Mouse (Mus musculus) intestine, embryonic 15.5 days (tissue): ENCODE results near the gene Paqr4. TPM values are rescaled to one million over a fixed set of nuclear protein-coding genes. Genes with fewer than 3 reads are reported as not detected.
A peak's percentile ranks its signal among the peaks of the same experiment; 100 is the strongest.

Experiments used
- ATAC-seq: fragments of 200-750 bp; cut with Nextera tagmentation; 2 replicates; pipeline ENCODE4 v1.8.0; 2017; ENCODE audit warnings: moderate TSS enrichment, moderate library complexity
- H3K27ac ChIP-seq: fragments of 300-500 bp; sonication (generic); 2 replicates; pipeline ENCODE4 v1.5.1; 2015; ENCODE audit warnings: mild to moderate bottlenecking, inconsistent platforms
- H3K27me3 ChIP-seq: fragments of 300-500 bp; sonication (generic); replicated peaks from 2 replicates; pipeline ENCODE4 v1.6.1; 2015; ENCODE audit warnings: inconsistent platforms
- H3K36me3 ChIP-seq: fragments of 300-500 bp; sonication (generic); 2 replicates; pipeline ENCODE4 v1.6.1; 2015; ENCODE audit warnings: inconsistent platforms
- H3K4me1 ChIP-seq: fragments of 300-500 bp; sonication (generic); replicated peaks from 2 replicates; pipeline ENCODE4 v1.6.1; 2015; ENCODE audit warnings: inconsistent platforms
- H3K4me2 ChIP-seq: fragments of 300-500 bp; sonication (generic); replicated peaks from 2 replicates; pipeline ENCODE4 v1.6.1; 2015; ENCODE audit warnings: mild to moderate bottlenecking, inconsistent platforms
- H3K4me3 ChIP-seq: fragments of 300-500 bp; sonication (generic); replicated peaks from 2 replicates; pipeline ENCODE4 v1.5.1; 2015; ENCODE audit warnings: inconsistent platforms
- H3K9ac ChIP-seq: fragments of 300-500 bp; sonication (generic); 2 replicates; pipeline ENCODE4 v1.6.1; 2015; ENCODE audit warnings: inconsistent platforms
- H3K9me3 ChIP-seq: fragments of 300-500 bp; sonication (generic); 2 replicates; pipeline ENCODE4 v1.6.1; 2016; ENCODE audit warnings: inconsistent platforms
- WGBS: fragments of 180-500 bp; shearing (Covaris S2); methylation state at CpG from one replicate; pipeline ENCODE4 v1.1.7; 2015; 5-methylcytosine and 5-hydroxymethylcytosine counted together
- polyA plus RNA-seq: library from polyadenylated mRNA; unstranded; fragments of >200 nt; fragmentation: Nextera tagmentation; extraction: Ambion mirVana; gene quantifications from 2 replicates; pipeline ENCODE4 v1.2.1, GENCODE M21; 2015

The Paqr4 gene
- polyA plus RNA-seq, 1 experiment from 2014 or later, result 21.8 TPM

GRCm38 (mm10) chr17:23771284-23772218 is 30.9 kb upstream of the Paqr4 start, which contains the start of gene Flywch1:
Gene Flywch1, minus strand, starts transcription at chr17:23771602.
- Histone ChIP-seq H3K4me2 (peak within 1 kb of the TSS; percentile 77), H3K36me3 (no peaks in the 10 kb centered on the region), H3K27me3 (no peaks in the 10 kb centered on the region), H3K4me1 (0 out of 2 replicates have a peak, but pooled peaks cover 3% of the 10 kb centered on the region), H3K27ac (peak within 1 kb of the TSS; percentile 59), H3K9ac (peak within 1 kb of the TSS; percentile 94), H3K4me3 (peak within 1 kb of the TSS; percentile 91), H3K9me3 (no peaks in the 10 kb centered on the region)
- WGBS, result 3% methylated on average over 55 of the region's 58 CpGs
- peak; percentile 98 for ATAC-seq

GRCm38 (mm10) chr17:23770896-23771283 is 30.2 kb upstream of the Paqr4 start:
- Histone ChIP-seq H3K4me3 (peak overlapping the region; percentile 91), H3K4me2 (peak overlapping the region; percentile 77), H3K36me3 (no peaks in the 10 kb centered on the region), H3K27me3 (no peaks in the 10 kb centered on the region), H3K27ac (peak overlapping the region; percentile 59), H3K9me3 (no peaks in the 10 kb centered on the region), H3K4me1 (0 out of 2 replicates have a peak, but pooled peaks cover 3% of the 10 kb centered on the region), H3K9ac (peak overlapping the region; percentile 94)
- under 1% methylated on average over 19 of the region's 19 CpGs for WGBS
- ATAC-seq, result no peak

- Histone ChIP-seq H3K27ac (no peak overlapping the region), H3K27me3 (no peaks in the 10 kb centered on the region), H3K9me3 (no peaks in the 10 kb centered on the region), H3K4me2 (peak overlapping the region; percentile 77), H3K36me3 (no peaks in the 10 kb centered on the region), H3K4me1 (0 out of 2 replicates have a peak, but pooled peaks cover 3% of the 10 kb centered on the region), H3K9ac (peak overlapping the region; percentile 94; the same call in 1 of the 2 replicates), H3K4me3 (peak overlapping the region; percentile 91)
- ATAC-seq, result no peak
- 35% methylated on average over 2 of the region's 2 CpGs for WGBS
Measured at GRCm38 (mm10) chr17:23770493-23770892, 29.8 kb upstream of the Paqr4 start.

GRCm38 (mm10) chr17:23762976-23763375 is 22.3 kb upstream of the Paqr4 start:
- Histone ChIP-seq H3K9ac (no peak overlapping the region), H3K9me3 (no peaks in the 10 kb centered on the region), H3K4me3 (no peak overlapping the region), H3K36me3 (peaks cover 17% of the 10 kb centered on the region), H3K27ac (no peak overlapping the region), H3K27me3 (no peaks in the 10 kb centered on the region), H3K4me2 (no peak overlapping the region), H3K4me1 (0 out of 2 replicates have a peak, but pooled peaks cover 4% of the 10 kb centered on the region)
- WGBS, result 94% methylated on average over 11 of the region's 11 CpGs
- ATAC-seq, result no peak

GRCm38 (mm10) chr17:23761155-23761554 is 20.5 kb upstream of the Paqr4 start:
- Histone ChIP-seq H3K4me3 (no peak overlapping the region), H3K27ac (no peak overlapping the region), H3K27me3 (no peaks in the 10 kb centered on the region), H3K9me3 (no peaks in the 10 kb centered on the region), H3K9ac (no peak overlapping the region), H3K36me3 (peaks cover 24% of the 10 kb centered on the region), H3K4me1 (0 out of 2 replicates have a peak, but pooled peaks cover 4% of the 10 kb centered on the region), H3K4me2 (no peak overlapping the region)
- no peak for ATAC-seq
- WGBS, result 96% methylated on average over 3 of the region's 3 CpGs

- Histone ChIP-seq H3K27ac (no peak overlapping the region), H3K4me3 (no peak overlapping the region), H3K4me2 (no peak overlapping the region), H3K27me3 (no peaks in the 10 kb centered on the region), H3K4me1 (0 out of 2 replicates have a peak, but pooled peaks cover 4% of the 10 kb centered on the region), H3K9me3 (no peaks in the 10 kb centered on the region), H3K36me3 (peaks cover 32% of the 10 kb centered on the region), H3K9ac (no peak overlapping the region)
- WGBS, result 92% methylated on average over 9 of the region's 9 CpGs
- no peak for ATAC-seq
Measured at GRCm38 (mm10) chr17:23760231-23760630, 19.6 kb upstream of the Paqr4 start.

GRCm38 (mm10) chr17:23758801-23759200 is 18.1 kb upstream of the Paqr4 start:
- Histone ChIP-seq H3K27me3 (no peaks in the 10 kb centered on the region), H3K4me3 (no peak overlapping the region), H3K4me1 (0 out of 2 replicates have a peak, but pooled peaks cover 4% of the 10 kb centered on the region), H3K9ac (no peak overlapping the region), H3K36me3 (peaks cover 32% of the 10 kb centered on the region), H3K9me3 (no peaks in the 10 kb centered on the region), H3K4me2 (no peak overlapping the region), H3K27ac (no peak overlapping the region)
- WGBS, result 89% methylated on average over 8 of the region's 8 CpGs
- no peak for ATAC-seq

- no peak overlapping the region for H3K4me3 ChIP-seq
- no peaks in the 10 kb centered on the region for H3K27me3 ChIP-seq
- no peaks in the 10 kb centered on the region for H3K4me1 ChIP-seq
- WGBS, result 92% methylated on average over 9 of the region's 9 CpGs
- no peak overlapping the region for H3K27ac ChIP-seq
- H3K4me2 ChIP-seq, result no peak overlapping the region
- H3K36me3 ChIP-seq, result peaks cover 42% of the 10 kb centered on the region
- H3K9me3 ChIP-seq, result no peaks in the 10 kb centered on the region
- no peak for ATAC-seq
- H3K9ac ChIP-seq, result no peak overlapping the region
Measured at GRCm38 (mm10) chr17:23757581-23757980, 16.9 kb upstream of the Paqr4 start.

GRCm38 (mm10) chr17:23755689-23756088 is 15.0 kb upstream of the Paqr4 start:
- Histone ChIP-seq H3K4me2 (no peak overlapping the region), H3K4me3 (no peak overlapping the region), H3K36me3 (peaks cover 38% of the 10 kb centered on the region), H3K27ac (no peak overlapping the region), H3K9ac (no peak overlapping the region), H3K9me3 (no peaks in the 10 kb centered on the region), H3K4me1 (no peaks in the 10 kb centered on the region), H3K27me3 (no peaks in the 10 kb centered on the region)
- WGBS, result 94% methylated on average over 13 of the region's 13 CpGs
- no peak for ATAC-seq

- no peak for ATAC-seq
- Histone ChIP-seq H3K27me3 (peaks cover 21% of the 10 kb centered on the region), H3K27ac (no peak overlapping the region), H3K9me3 (no peaks in the 10 kb centered on the region), H3K36me3 (peaks cover 10% of the 10 kb centered on the region; the same call in 1 of the 2 replicates), H3K4me1 (peaks cover 18% of the 10 kb centered on the region), H3K4me3 (0 out of 2 replicates have a peak overlapping the region, but pooled peaks have one; percentile 2), H3K9ac (peak overlapping the region; percentile 21; the same call in 1 of the 2 replicates), H3K4me2 (peak overlapping the region; percentile 39)
- 83% methylated on average over 11 of the region's 11 CpGs for WGBS
Measured at GRCm38 (mm10) chr17:23749400-23750191, 8.9 kb upstream of the Paqr4 start.

- Histone ChIP-seq H3K4me2 (peak overlapping the region; percentile 39), H3K9ac (no peak overlapping the region), H3K36me3 (peaks cover 10% of the 10 kb centered on the region; the same call in 1 of the 2 replicates), H3K27me3 (peaks cover 28% of the 10 kb centered on the region), H3K27ac (no peak overlapping the region), H3K9me3 (no peaks in the 10 kb centered on the region), H3K4me1 (peaks cover 19% of the 10 kb centered on the region), H3K4me3 (0 out of 2 replicates have a peak overlapping the region, but pooled peaks have one; percentile 2)
- WGBS, result 27% methylated on average over 10 of the region's 10 CpGs
- ATAC-seq, result peak; percentile 78
Measured at GRCm38 (mm10) chr17:23748631-23749391, 8.1 kb upstream of the Paqr4 start.
